Mouse (Mus musculus) liver, embryonic 18 days (tissue): ENCODE measurements around the gene Olfr1434. TPM values are rescaled to one million over a fixed set of nuclear protein-coding genes. Genes with fewer than 3 reads are reported as not detected.

Experiments
- polyA plus RNA-seq: library from polyadenylated mRNA; depleted of rRNA; stranded (reverse); fragments of >200 nt; gene quantifications from 2 replicates; pipeline ENCODE4 v1.2.3, GENCODE M21; 2012; rRNA removed

Gene Olfr1434
- polyA plus RNA-seq = not detected in 2 replicates

GRCm38 (mm10) chr19:12279554-12279953, at the start of gene Olfr1434:
TSS of gene Olfr1434 (plus strand) at chr19:12279854.

DNA sequence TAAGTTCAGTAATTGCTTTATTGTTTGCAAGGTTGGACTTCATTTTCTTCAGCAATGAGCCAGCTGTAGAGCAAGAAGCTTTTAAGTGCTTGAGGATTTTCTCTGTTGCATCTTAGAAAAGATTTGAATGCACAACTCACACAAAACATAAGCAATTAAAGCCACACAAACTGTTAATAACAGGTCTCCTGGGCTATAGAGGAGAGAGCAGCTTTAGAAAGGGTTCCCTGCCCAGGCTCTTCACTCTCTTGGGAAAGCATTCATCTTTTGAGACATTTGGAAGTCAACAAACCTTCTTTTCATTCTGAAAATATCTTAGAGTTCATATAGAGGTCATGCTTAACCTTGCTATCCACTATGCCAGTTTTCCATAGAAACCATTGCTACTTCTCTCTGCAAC, 47.2 kb upstream of the Olfr1434 start, which contains the start of gene Olfr1432:
Gene Olfr1432 (minus strand): TSS at position 101 of the 400 bp plus-strand sequence.

GRCm38 (mm10) chr19:12241559-12241958, 38.1 kb upstream of the Olfr1434 start, which contains the start of gene Olfr262:
TSS of gene Olfr262 (minus strand) at chr19:12241659.

GRCm38 (mm10) chr19:12260732-12261131, 18.9 kb upstream of the Olfr1434 start, which contains the start of gene Olfr235:
TSS of gene Olfr235 (plus strand) at chr19:12261032.

DNA sequence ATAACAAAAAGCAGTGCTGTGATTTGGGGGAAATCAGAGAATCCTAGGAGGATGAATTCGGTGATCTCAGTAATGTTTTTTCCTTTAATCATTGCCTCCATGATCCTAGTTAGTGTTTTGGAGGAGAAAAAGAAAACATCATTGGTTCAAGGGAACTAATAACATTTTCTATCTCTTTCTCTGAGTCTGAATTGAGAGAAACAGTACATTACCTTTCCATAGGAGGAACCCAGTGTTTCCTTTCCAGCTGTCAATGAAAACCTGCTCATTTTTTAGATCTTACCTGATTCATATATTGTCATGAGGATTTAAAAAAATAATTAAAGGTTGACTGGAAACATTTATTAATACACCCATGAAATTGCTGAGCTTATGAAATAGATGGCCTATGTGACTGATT, 19.4 kb downstream of the Olfr1434 start, which contains the start of gene Olfr1436:
Gene Olfr1436 (minus strand): TSS at position 101 of the 400 bp plus-strand sequence.

GRCm38 (mm10) chr19:12325001-12325400, 45.3 kb downstream of the Olfr1434 start, which contains the start of gene Olfr1437:
TSS of gene Olfr1437 (minus strand) at chr19:12325101.

Other genes with a start within 250 kb of the Olfr1434 start
- gene Olfr1423, start 238.5 kb upstream of the Olfr1434 start, polyA plus RNA-seq = not detected in 2 replicates
- not detected in 2 replicates for gene Olfr1424, start 217.2 kb upstream of the Olfr1434 start, polyA plus RNA-seq
- gene Olfr1425, start 202.1 kb upstream of the Olfr1434 start, polyA plus RNA-seq = not detected in 2 replicates
- not detected in 2 replicates for gene Olfr1426, start 187.8 kb upstream of the Olfr1434 start, polyA plus RNA-seq
- gene Olfr1427, start 176.5 kb upstream of the Olfr1434 start, polyA plus RNA-seq = not detected in 2 replicates
- not detected in 2 replicates for gene Olfr1428, start 164.0 kb upstream of the Olfr1434 start, polyA plus RNA-seq
- gene Olfr76, start 156.7 kb upstream of the Olfr1434 start, polyA plus RNA-seq = not detected in 2 replicates
- gene Olfr1555-ps1, start 109.7 kb upstream of the Olfr1434 start, polyA plus RNA-seq = not detected in 2 replicates
- not detected in 2 replicates for gene Olfr1431, start 79.2 kb upstream of the Olfr1434 start, polyA plus RNA-seq
- gene Olfr1432, start 47.3 kb upstream of the Olfr1434 start, polyA plus RNA-seq = not detected in 2 replicates
- gene Olfr262, start 38.2 kb upstream of the Olfr1434 start, polyA plus RNA-seq = not detected in 2 replicates
- not detected in 2 replicates for gene Olfr235, start 18.8 kb upstream of the Olfr1434 start, polyA plus RNA-seq
- gene Olfr1436, start 19.3 kb downstream of the Olfr1434 start, polyA plus RNA-seq = not detected in 2 replicates
- not detected in 2 replicates for gene Olfr1437, start 45.2 kb downstream of the Olfr1434 start, polyA plus RNA-seq
- not detected in 2 replicates for gene Olfr1438-ps1, start 56.1 kb downstream of the Olfr1434 start, polyA plus RNA-seq
- not detected in 2 replicates for gene Olfr1440, start 107.4 kb downstream of the Olfr1434 start, polyA plus RNA-seq
- gene Olfr1441, start 137.6 kb downstream of the Olfr1434 start, polyA plus RNA-seq = not detected in 2 replicates
- not detected in 2 replicates for gene Pfpl, start 148.1 kb downstream of the Olfr1434 start, polyA plus RNA-seq
- 14.8 and 15.0 TPM in 2 replicates for gene Mpeg1, start 180.9 kb downstream of the Olfr1434 start, polyA plus RNA-seq
- gene Dtx4, start 221.6 kb downstream of the Olfr1434 start, polyA plus RNA-seq = 2.3 and 2.4 TPM in 2 replicates